25 mouse cellular contexts compared by ENCODE assay signal in genomic region chr4:53762501-53762900, GRCm38 (mm10). TPM values are rescaled to one million over a fixed set of nuclear protein-coding genes. Genes with fewer than 3 reads are reported as not detected.
DNase-seq lines count a peak whose midpoint lies in the region; ATAC-seq lines count a peak whose summit lies in the region.
"Had no signal": no experiment of that assay in that cellular context is flagged by ENCODE, and none has a peak within 500 bp of the region (broad histone marks: within the 10 kb centered on the region; RNA-seq: fewer than 3 reads in every experiment).

No protein-coding gene starts in this region.

- H3K4me2 ChIP-seq in midbrain, embryonic 16.5 days (ENCODE audit: low read length), result no peak overlapping the region
- no peak overlapping the region for H3K4me2 ChIP-seq in midbrain, embryonic 15.5 days

- H3K27ac ChIP-seq in midbrain, embryonic 16.5 days (ENCODE audit: low read length), result no peak overlapping the region
- no peak overlapping the region for H3K27ac ChIP-seq in midbrain, embryonic 15.5 days

- no peaks in the 10 kb centered on the region for H3K4me1 ChIP-seq in midbrain, embryonic 16.5 days (ENCODE audit: control insufficient read depth, insufficient read depth, low read length)
- H3K4me1 ChIP-seq in midbrain, embryonic 15.5 days, result no peaks in the 10 kb centered on the region

- H3K9ac ChIP-seq in midbrain, embryonic 16.5 days (ENCODE audit: low read depth, low read length), result no peak overlapping the region
- no peak overlapping the region for H3K9ac ChIP-seq in midbrain, embryonic 15.5 days

- H3K9me3 ChIP-seq in midbrain, embryonic 16.5 days (replicated peaks; ENCODE audit: control insufficient read depth, low read length, poor library complexity, severe bottlenecking), result no peaks in the 10 kb centered on the region
- no peaks in the 10 kb centered on the region for H3K9me3 ChIP-seq in midbrain, embryonic 15.5 days
- H3K9me3 ChIP-seq: G1E had no signal

- H3K4me3 ChIP-seq in midbrain, embryonic 16.5 days (ENCODE audit: low read depth, low read length), result no peak overlapping the region
- no peak overlapping the region for H3K4me3 ChIP-seq in midbrain, embryonic 15.5 days

- H3K36me3 ChIP-seq in midbrain, embryonic 16.5 days (ENCODE audit: control insufficient read depth, insufficient read depth, low read length), result peaks cover 14% of the 10 kb centered on the region
- H3K36me3 ChIP-seq in midbrain, embryonic 15.5 days (replicated peaks), result peaks cover 12% of the 10 kb centered on the region; the same call in 1 of the 2 replicates

- ATAC-seq in midbrain, embryonic 16.5 days, result 0 out of 2 replicates have a peak, but pooled peaks have one; percentile 8
- no peak for ATAC-seq in midbrain, embryonic 15.5 days (replicated peaks)
- ATAC-seq: activated CD4-positive, CD25-positive, alpha-beta regulatory T cell, adult 4 months; CD4-positive, CD25-positive, alpha-beta regulatory T cell, adult 4 months; Patski had no signal

- no peaks in the 10 kb centered on the region for H3K27me3 ChIP-seq in midbrain, embryonic 16.5 days (ENCODE audit: control insufficient read depth, insufficient read depth, low read depth, low read length)
- no peaks in the 10 kb centered on the region for H3K27me3 ChIP-seq in midbrain, embryonic 15.5 days (replicated peaks)
- H3K27me3 ChIP-seq: CH12.LX, Patski had no signal

- 52% methylated on average over 3 of the region's 3 CpGs for WGBS in midbrain, embryonic 16.5 days
- 51% methylated on average over 3 of the region's 3 CpGs for WGBS in midbrain, embryonic 15.5 days

- DNase-seq in ES-CJ7 (ENCODE audit: low read depth, low spot score) (peak; percentile 23), R1 (ENCODE audit: low read depth, low spot score) (peak; percentile 76), ZHBTc4 (ENCODE audit: low read depth, low spot score) (peak; percentile 60)
- no peak for DNase-seq in right cerebral cortex, postnatal 4 days
- DNase-seq in urinary bladder, postnatal 14 days (ENCODE audit: low spot score), result no peak
- DNase-seq in embryo, embryonic 10.5 days (ENCODE audit: low spot score), result no peak
- DNase-seq: adrenal gland, adult 2 months; adrenal gland, adult 8-10 months; adrenal gland, postnatal 10 days; adrenal gland, postnatal 14 days; adrenal gland, postnatal 25 days; adrenal gland, postnatal 36 days; B cell, adult 2 months; cerebellum, adult 11 months; cerebellum, adult 11-12 months; cerebellum, adult 18-20 months; cerebellum, adult 2 months; cerebellum, adult 8-10 months had no signal

RNA-seq across cellular contexts. Expression of gene Tal2, which starts 17.0 kb away (rescaled TPM):
- 2.0 and 2.3 TPM in 2 replicates for polyA plus RNA-seq in midbrain, embryonic 16.5 days (2015; fragmentation: Nextera tagmentation; extraction: Ambion mirVana)
- polyA plus RNA-seq in midbrain, embryonic 15.5 days (2015; fragmentation: Nextera tagmentation; extraction: Ambion mirVana), result 5.2 and 6.2 TPM in 2 replicates
- polyA plus RNA-seq: activated CD4-positive, CD25-positive, alpha-beta regulatory T cell, adult 4 months; adrenal gland, adult 2 months; CD4-positive, CD25-positive, alpha-beta regulatory T cell, adult 4 months; G1E; Patski had no signal

RNA-seq across cellular contexts. Expression of gene Fktn, which starts 48.7 kb away (rescaled TPM):
- polyA plus RNA-seq in midbrain, embryonic 16.5 days (2015; fragmentation: Nextera tagmentation; extraction: Ambion mirVana), result 25.9 and 27.0 TPM in 2 replicates
- 21.5 and 23.9 TPM in 2 replicates for polyA plus RNA-seq in midbrain, embryonic 15.5 days (2015; fragmentation: Nextera tagmentation; extraction: Ambion mirVana)

Comparison
In these comparisons a context has a peak if more than half of its experiments do, and no peak if none do; other contexts are left out.
1. DNase-seq: peak in ES-CJ7 (single experiment), R1 (single experiment) and ZHBTc4 (single experiment); none in right cerebral cortex, postnatal 4 days (single experiment), urinary bladder, postnatal 14 days (single experiment) and embryo, embryonic 10.5 days (single experiment).